Mouse (Mus musculus) heart, embryonic 14.5 days (tissue): ENCODE measurements around the gene Padi6. TPM values are rescaled to one million over a fixed set of nuclear protein-coding genes. Genes with fewer than 3 reads are reported as not detected.
A peak's percentile ranks its signal among the peaks of the same experiment; 100 is the strongest.

Experiments
- ATAC-seq: fragments of 200-750 bp; cut with Nextera tagmentation; 2 replicates; pipeline ENCODE4 v1.8.0; 2017; ENCODE audit warnings: low read depth, moderate TSS enrichment; ENCODE audit not compliant: insufficient number of reproducible peaks, insufficient read depth, low FRiP score
- H3K27ac ChIP-seq, 2 experiments: fragments of 200-500 bp in 1 of 2; fragments of 300-500 bp in 1 of 2; sonication (generic) in 1 of 2; replicated peaks in 1 of 2; 2 replicates each; pipeline ENCODE4 v1.5.1; 2012 to 2014; ENCODE audit warnings: low read depth in 2 of 2, low read length in 2 of 2, control low read depth in 1 of 2, mild to moderate bottlenecking in 1 of 2, mixed read lengths in 1 of 2; ENCODE audit not compliant: control insufficient read depth in 1 of 2, insufficient read depth in 1 of 2
- H3K27me3 ChIP-seq: fragments of 300-500 bp; sonication (generic); 2 replicates; pipeline ENCODE4 v1.6.1; 2014; ENCODE audit warnings: mild to moderate bottlenecking, low read length, control low read depth; ENCODE audit not compliant: control insufficient read depth, insufficient read depth
- H3K36me3 ChIP-seq: fragments of 300-500 bp; sonication (generic); 2 replicates; pipeline ENCODE4 v1.6.1; 2014; ENCODE audit warnings: mild to moderate bottlenecking, control low read depth, low read length, mixed read lengths; ENCODE audit not compliant: control insufficient read depth, insufficient read depth
- H3K4me1 ChIP-seq, 2 experiments: fragments of 200-500 bp in 1 of 2; fragments of 300-500 bp in 1 of 2; sonication (generic) in 1 of 2; 2 replicates each; pipeline ENCODE4 v1.6.1; 2012 to 2014; ENCODE audit warnings: low read length in 2 of 2, control low read depth in 1 of 2, mixed read lengths in 1 of 2; ENCODE audit not compliant: control insufficient read depth in 2 of 2, insufficient read depth in 2 of 2
- H3K4me2 ChIP-seq: fragments of 300-500 bp; sonication (generic); 2 replicates; pipeline ENCODE4 v1.6.1; 2014; ENCODE audit warnings: mild to moderate bottlenecking, low read length
- H3K4me3 ChIP-seq, 2 experiments: fragments of 200-500 bp in 1 of 2; fragments of 300-500 bp in 1 of 2; sonication (generic) in 1 of 2; 2 replicates each; pipeline ENCODE4 v1.5.1; 2012 to 2014; ENCODE audit warnings: low read length in 2 of 2, mild to moderate bottlenecking in 2 of 2, control low read depth in 1 of 2, low read depth in 1 of 2, moderate library complexity in 1 of 2; ENCODE audit not compliant: control insufficient read depth in 1 of 2, insufficient read depth in 1 of 2
- H3K9ac ChIP-seq: fragments of 300-500 bp; sonication (generic); 2 replicates; pipeline ENCODE4 v1.6.1; 2014; ENCODE audit warnings: mild to moderate bottlenecking, low read length
- H3K9me3 ChIP-seq: fragments of 300-500 bp; sonication (generic); 2 replicates; pipeline ENCODE4 v1.6.1; 2016; ENCODE audit warnings: low read length, control low read depth; ENCODE audit not compliant: control insufficient read depth
- WGBS: fragments of 180-500 bp; shearing (Covaris S2); extraction: QIAGEN DNeasy Blood & Tissue Kit; methylation state at CpG from one replicate; pipeline ENCODE4 v1.1.7; 2014; 5-methylcytosine and 5-hydroxymethylcytosine counted together
- polyA plus RNA-seq: library from polyadenylated mRNA; unstranded; fragments of >200 nt; fragmentation: Nextera tagmentation; extraction: Ambion mirVana; gene quantifications from 2 replicates; pipeline ENCODE4 v1.2.1, GENCODE M21; 2014

Gene Padi6
- polyA plus RNA-seq, 1 experiment from 2014 or later = not detected

- H3K27ac ChIP-seq = no peak overlapping the region
- no peak for ATAC-seq
- H3K4me3 ChIP-seq = no peak overlapping the region
- peaks cover 11 to 15% of the 10 kb centered on the region in 2 experiments for H3K4me1 ChIP-seq
- no peak overlapping the region for H3K4me2 ChIP-seq
- no peaks in the 10 kb centered on the region for H3K36me3 ChIP-seq
- H3K9me3 ChIP-seq = no peaks in the 10 kb centered on the region
- no peaks in the 10 kb centered on the region for H3K27me3 ChIP-seq
- 66% methylated on average over 3 of the region's 3 CpGs for WGBS
- H3K9ac ChIP-seq = no peak overlapping the region
These were observed 13.4 kb upstream of the Padi6 start for GRCm38 (mm10) chr4:140755811-140756210.

GRCm38 (mm10) chr4:140753366-140753765 lies 10.9 kb upstream of the Padi6 start:
- Histone ChIP-seq H3K4me1 (peaks cover 20 to 22% of the 10 kb centered on the region in 2 experiments), H3K9me3 (no peaks in the 10 kb centered on the region), H3K27ac (peak overlapping the region; percentile 28 to 47; a peak in 2 of 4 replicates), H3K4me2 (no peak overlapping the region), H3K36me3 (no peaks in the 10 kb centered on the region), H3K27me3 (no peaks in the 10 kb centered on the region), H3K4me3 (no peak overlapping the region), H3K9ac (no peak overlapping the region)
- no peak for ATAC-seq
- 34% methylated on average over 7 of the region's 7 CpGs for WGBS

GRCm38 (mm10) chr4:140750328-140750727 lies 7.9 kb upstream of the Padi6 start:
- Histone ChIP-seq H3K4me2 (peak overlapping the region; percentile 51), H3K4me1 (peaks cover 23 to 35% of the 10 kb centered on the region in 2 experiments), H3K9ac (peak overlapping the region; percentile 6; the same call in 1 of the 2 replicates), H3K4me3 (peak overlapping the region in 1 of 2 experiments; percentile 19; a peak in 1 of 4 replicates), H3K27ac (no peak overlapping the region), H3K27me3 (no peaks in the 10 kb centered on the region), H3K36me3 (no peaks in the 10 kb centered on the region), H3K9me3 (no peaks in the 10 kb centered on the region)
- ATAC-seq = no peak
- 11% methylated on average over 19 of the region's 19 CpGs for WGBS

GRCm38 (mm10) chr4:140747978-140748377 lies 5.5 kb upstream of the Padi6 start:
- Histone ChIP-seq H3K27ac (peak overlapping the region; percentile 86 to 92), H3K36me3 (no peaks in the 10 kb centered on the region), H3K27me3 (no peaks in the 10 kb centered on the region), H3K9me3 (no peaks in the 10 kb centered on the region), H3K4me1 (peaks cover 15 to 28% of the 10 kb centered on the region in 2 experiments), H3K4me3 (no peak overlapping the region), H3K9ac (peak overlapping the region; percentile 62), H3K4me2 (peak overlapping the region; percentile 45)
- 6% methylated on average over 12 of the region's 12 CpGs for WGBS
- ATAC-seq = peak; percentile 79

- H3K9ac ChIP-seq = no peak overlapping the region
- WGBS = 23% methylated on average over 3 of the region's 3 CpGs
- no peak for ATAC-seq
- peaks cover 13 to 21% of the 10 kb centered on the region in 2 experiments for H3K4me1 ChIP-seq
- no peaks in the 10 kb centered on the region for H3K9me3 ChIP-seq
- H3K4me2 ChIP-seq = no peak overlapping the region
- no peaks in the 10 kb centered on the region for H3K36me3 ChIP-seq
- H3K4me3 ChIP-seq = no peak overlapping the region
- H3K27me3 ChIP-seq = no peaks in the 10 kb centered on the region
- H3K27ac ChIP-seq = no peak overlapping the region
These were observed 2.2 kb upstream of the Padi6 start for GRCm38 (mm10) chr4:140744654-140745053.

GRCm38 (mm10) chr4:140743086-140743485 lies 643 bp upstream of the Padi6 start:
- Histone ChIP-seq H3K27me3 (no peaks in the 10 kb centered on the region), H3K4me2 (no peak overlapping the region), H3K4me3 (no peak overlapping the region), H3K9me3 (no peaks in the 10 kb centered on the region), H3K9ac (no peak overlapping the region), H3K27ac (no peak overlapping the region), H3K36me3 (no peaks in the 10 kb centered on the region), H3K4me1 (peaks cover 7 to 13% of the 10 kb centered on the region in 2 experiments)
- WGBS = 14% methylated on average over 4 of the region's 4 CpGs
- no peak for ATAC-seq

- no peaks in the 10 kb centered on the region for H3K27me3 ChIP-seq
- 85% methylated on average over 6 of the region's 6 CpGs for WGBS
- no peaks in the 10 kb centered on the region for H3K36me3 ChIP-seq
- no peaks in the 10 kb centered on the region for H3K9me3 ChIP-seq
- ATAC-seq = no peak
- no peak overlapping the region for H3K27ac ChIP-seq
- H3K4me1 ChIP-seq = peaks cover 0 to 3% of the 10 kb centered on the region in 2 experiments; a peak in 2 of 4 replicates
- no peak overlapping the region for H3K4me2 ChIP-seq
- no peak overlapping the region for H3K9ac ChIP-seq
- H3K4me3 ChIP-seq = no peak overlapping the region
These were observed 1.0 kb downstream of the Padi6 start for GRCm38 (mm10) chr4:140741401-140741800.

GRCm38 (mm10) chr4:140740655-140741054 lies 1.8 kb downstream of the Padi6 start:
- Histone ChIP-seq H3K4me3 (no peak overlapping the region), H3K4me1 (peaks cover 0 to 3% of the 10 kb centered on the region in 2 experiments; a peak in 2 of 4 replicates), H3K27ac (no peak overlapping the region), H3K9ac (no peak overlapping the region), H3K27me3 (no peaks in the 10 kb centered on the region), H3K4me2 (no peak overlapping the region), H3K9me3 (no peaks in the 10 kb centered on the region), H3K36me3 (no peaks in the 10 kb centered on the region)
- WGBS = 87% methylated on average over 11 of the region's 11 CpGs
- ATAC-seq = no peak
